Mouse (Mus musculus): Measurements from ENCODE around the gene Hist1h1c. TPM values are rescaled to one million over a fixed set of nuclear protein-coding genes. Genes with fewer than 3 reads are reported as not detected.
A peak's percentile ranks its signal among the peaks of the same experiment; 100 is the strongest.

Hist1h1c gene
- polyA plus RNA-seq (2015; fragmentation: Nextera tagmentation; extraction: Ambion mirVana): 105 and 107 TPM in 2 replicates

DNA sequence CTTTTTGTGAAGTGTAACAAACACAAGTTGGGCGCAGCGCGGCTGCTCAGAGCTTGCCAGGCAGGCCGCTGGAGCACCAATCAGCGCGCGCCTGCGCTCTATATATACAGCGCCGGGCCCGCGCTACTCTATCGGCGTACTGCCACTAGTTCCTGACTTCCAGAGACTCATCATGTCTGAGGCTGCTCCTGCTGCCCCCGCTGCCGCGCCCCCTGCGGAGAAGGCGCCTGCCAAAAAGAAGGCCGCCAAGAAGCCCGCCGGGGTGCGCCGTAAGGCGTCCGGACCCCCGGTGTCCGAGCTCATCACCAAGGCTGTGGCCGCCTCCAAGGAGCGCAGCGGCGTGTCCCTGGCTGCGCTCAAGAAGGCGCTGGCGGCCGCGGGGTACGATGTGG is at the start of gene Hist1h1c:
Gene Hist1h1c, plus strand, starts transcription at position 132 of the 392 bp plus-strand sequence.
- TF ChIP-seq CTCF (IDR thresholded peaks at IDR 0.05; ENCODE audit: low read depth): peak; percentile 46; the same call in 1 of the 2 replicates
- H3K9ac ChIP-seq (ENCODE audit: low read depth, low read length): peak within 1 kb of the TSS; percentile 90
- H3K27ac ChIP-seq (ENCODE audit: low read depth, low read length): peak within 1 kb of the TSS; percentile 97
- ATAC-seq: peak; percentile 87
- H3K9me3 ChIP-seq (ENCODE audit: control insufficient read depth): no peaks in the 10 kb centered on the region
- H3K36me3 ChIP-seq (ENCODE audit: control insufficient read depth, insufficient read depth): no peaks in the 10 kb centered on the region
- WGBS: under 1% methylated on average over 29 of the region's 38 CpGs
- peak within 1 kb of the TSS; percentile 85 for H3K4me2 ChIP-seq (replicated peaks; ENCODE audit: low read depth)
- H3K27me3 ChIP-seq (replicated peaks; ENCODE audit: control insufficient read depth, insufficient read depth, low read length): no peaks in the 10 kb centered on the region
- H3K4me1 ChIP-seq (replicated peaks; ENCODE audit: control insufficient read depth, insufficient read depth, low read length): no peaks in the 10 kb centered on the region
- peak within 1 kb of the TSS; percentile 60 for H3K4me3 ChIP-seq (ENCODE audit: low read depth, low read length)

DNA sequence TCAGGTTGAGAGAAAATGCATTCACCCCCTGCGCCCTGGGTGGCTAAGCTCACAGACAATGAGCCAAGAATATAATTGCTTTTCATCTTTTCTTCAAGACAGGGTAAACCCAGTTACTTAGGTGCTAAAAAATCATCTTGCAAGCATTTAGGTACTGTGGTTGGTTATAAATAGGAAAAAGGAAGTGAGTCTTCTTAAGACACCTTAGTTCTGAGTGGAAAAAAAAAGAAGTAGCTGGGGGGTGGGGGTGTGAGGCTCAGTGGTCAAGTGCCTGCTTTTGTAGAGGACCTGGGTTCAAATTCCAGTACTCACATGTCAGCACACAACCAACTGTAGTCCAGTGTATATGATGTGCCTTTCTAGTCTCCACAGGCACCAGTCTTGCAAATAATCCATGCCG is 49.7 kb upstream of the Hist1h1c start:
- H3K4me2 ChIP-seq (replicated peaks; ENCODE audit: low read depth): no peak overlapping the region
- no peak overlapping the region for H3K9ac ChIP-seq (ENCODE audit: low read depth, low read length)
- no peaks in the 10 kb centered on the region for H3K9me3 ChIP-seq (ENCODE audit: control insufficient read depth)
- no peak for ATAC-seq
- no peaks in the 10 kb centered on the region for H3K27me3 ChIP-seq (replicated peaks; ENCODE audit: control insufficient read depth, insufficient read depth, low read length)
- H3K27ac ChIP-seq (ENCODE audit: low read depth, low read length): no peak overlapping the region
- no peak for TF ChIP-seq CTCF (IDR thresholded peaks at IDR 0.05; ENCODE audit: low read depth)
- 94% methylated on average over 2 of the region's 2 CpGs for WGBS
- H3K36me3 ChIP-seq (ENCODE audit: control insufficient read depth, insufficient read depth): no peaks in the 10 kb centered on the region
- H3K4me3 ChIP-seq (ENCODE audit: low read depth, low read length): no peak overlapping the region
- 0 out of 2 replicates have a peak, but pooled peaks cover 3% of the 10 kb centered on the region for H3K4me1 ChIP-seq (replicated peaks; ENCODE audit: control insufficient read depth, insufficient read depth, low read length)

DNA sequence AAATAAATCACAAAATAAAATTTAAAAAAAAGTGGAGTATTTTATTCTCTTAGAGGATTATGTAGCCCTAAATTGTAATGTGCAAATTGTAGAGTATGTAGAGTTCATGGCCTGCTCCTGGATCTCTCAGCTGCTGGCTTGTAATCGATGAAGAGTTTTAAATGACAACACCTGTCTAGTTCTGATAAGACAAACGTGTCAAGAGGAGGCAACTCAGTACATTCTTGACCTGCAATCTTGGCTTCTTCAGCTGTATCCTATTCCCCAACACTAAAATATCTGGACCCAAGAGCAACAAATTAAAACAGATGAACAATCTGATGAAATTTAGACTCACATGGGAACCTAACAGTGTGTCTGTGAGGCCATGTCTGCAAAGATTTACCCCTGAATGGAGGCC is 49.1 kb upstream of the Hist1h1c start:
- H3K9me3 ChIP-seq (ENCODE audit: control insufficient read depth): no peaks in the 10 kb centered on the region
- H3K4me3 ChIP-seq (ENCODE audit: low read depth, low read length): no peak overlapping the region
- 0 out of 2 replicates have a peak, but pooled peaks cover 3% of the 10 kb centered on the region for H3K4me1 ChIP-seq (replicated peaks; ENCODE audit: control insufficient read depth, insufficient read depth, low read length)
- H3K36me3 ChIP-seq (ENCODE audit: control insufficient read depth, insufficient read depth): no peaks in the 10 kb centered on the region
- TF ChIP-seq CTCF (IDR thresholded peaks at IDR 0.05; ENCODE audit: low read depth): no peak
- H3K27me3 ChIP-seq (replicated peaks; ENCODE audit: control insufficient read depth, insufficient read depth, low read length): no peaks in the 10 kb centered on the region
- ATAC-seq: no peak
- no peak overlapping the region for H3K27ac ChIP-seq (ENCODE audit: low read depth, low read length)
- whole genome bisulfite sequencing: 54% methylated on average over 2 of the region's 2 CpGs
- no peak overlapping the region for H3K4me2 ChIP-seq (replicated peaks; ENCODE audit: low read depth)
- no peak overlapping the region for H3K9ac ChIP-seq (ENCODE audit: low read depth, low read length)

DNA sequence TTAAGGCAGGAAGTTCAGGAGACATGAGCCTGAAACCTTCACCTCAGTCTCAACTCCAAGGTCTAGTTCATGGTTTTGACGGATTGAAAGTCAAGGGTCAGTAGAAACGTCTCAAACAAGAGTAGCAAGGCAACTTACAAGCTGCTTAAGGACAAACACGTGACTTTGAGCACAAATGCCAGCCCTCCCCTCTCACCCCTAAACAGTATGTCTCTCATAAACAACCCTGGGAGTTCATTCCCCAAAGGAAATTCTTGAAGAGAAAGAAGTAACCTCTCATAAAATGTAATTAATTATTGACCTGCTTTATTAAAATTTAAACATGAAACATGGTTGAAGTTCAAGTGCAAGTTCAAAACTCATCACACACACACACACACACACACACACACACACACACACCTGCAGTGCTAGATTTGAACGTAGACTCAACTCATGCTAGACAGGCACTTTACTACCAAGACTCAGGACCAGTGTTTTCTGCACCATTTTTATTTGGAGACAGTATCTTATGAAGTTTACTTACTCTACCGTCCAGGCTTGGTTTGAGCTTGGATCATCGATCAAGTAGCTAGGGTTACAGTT is 44.7 kb upstream of the Hist1h1c start:
- Histone ChIP-seq H3K4me1 (replicated peaks; ENCODE audit: control insufficient read depth, insufficient read depth, low read length) (no peaks in the 10 kb centered on the region), H3K27me3 (replicated peaks; ENCODE audit: control insufficient read depth, insufficient read depth, low read length) (no peaks in the 10 kb centered on the region), H3K4me2 (replicated peaks; ENCODE audit: low read depth) (no peak overlapping the region), H3K27ac (ENCODE audit: low read depth, low read length) (no peak overlapping the region), H3K9ac (ENCODE audit: low read depth, low read length) (no peak overlapping the region), H3K36me3 (ENCODE audit: control insufficient read depth, insufficient read depth) (no peaks in the 10 kb centered on the region), H3K4me3 (ENCODE audit: low read depth, low read length) (no peak overlapping the region), H3K9me3 (ENCODE audit: control insufficient read depth) (no peaks in the 10 kb centered on the region)
- no peak for ATAC-seq
- 59% methylated on average over 6 of the region's 6 CpGs for WGBS
- TF ChIP-seq CTCF (IDR thresholded peaks at IDR 0.05; ENCODE audit: low read depth): no peak

DNA sequence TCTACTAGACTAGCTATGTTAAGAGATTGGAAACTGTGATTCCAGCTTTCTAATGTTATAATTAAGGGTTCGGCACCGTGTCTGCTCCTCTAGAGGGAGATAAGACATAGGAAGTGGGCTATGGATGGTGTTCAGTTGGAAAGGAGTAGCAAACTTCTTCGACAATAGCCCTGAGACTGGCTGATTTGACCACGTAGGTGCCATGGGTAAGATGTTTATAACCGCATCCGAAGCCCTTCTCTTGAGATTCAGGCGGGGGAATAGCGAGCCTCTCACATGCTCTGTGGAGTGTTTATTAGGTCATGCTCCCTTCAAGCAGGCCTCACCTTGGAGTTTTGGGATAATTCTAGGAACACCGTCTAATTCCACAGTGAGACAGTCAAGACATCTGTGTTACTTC is 43.7 kb upstream of the Hist1h1c start:
- Histone ChIP-seq H3K27ac (ENCODE audit: low read depth, low read length) (no peak overlapping the region), H3K36me3 (ENCODE audit: control insufficient read depth, insufficient read depth) (no peaks in the 10 kb centered on the region), H3K4me1 (replicated peaks; ENCODE audit: control insufficient read depth, insufficient read depth, low read length) (no peaks in the 10 kb centered on the region), H3K4me2 (replicated peaks; ENCODE audit: low read depth) (no peak overlapping the region), H3K9ac (ENCODE audit: low read depth, low read length) (no peak overlapping the region), H3K27me3 (replicated peaks; ENCODE audit: control insufficient read depth, insufficient read depth, low read length) (no peaks in the 10 kb centered on the region), H3K4me3 (ENCODE audit: low read depth, low read length) (no peak overlapping the region), H3K9me3 (ENCODE audit: control insufficient read depth) (no peaks in the 10 kb centered on the region)
- TF ChIP-seq CTCF (IDR thresholded peaks at IDR 0.05; ENCODE audit: low read depth): no peak
- no peak for ATAC-seq
- WGBS: 96% methylated on average over 9 of the region's 9 CpGs

DNA sequence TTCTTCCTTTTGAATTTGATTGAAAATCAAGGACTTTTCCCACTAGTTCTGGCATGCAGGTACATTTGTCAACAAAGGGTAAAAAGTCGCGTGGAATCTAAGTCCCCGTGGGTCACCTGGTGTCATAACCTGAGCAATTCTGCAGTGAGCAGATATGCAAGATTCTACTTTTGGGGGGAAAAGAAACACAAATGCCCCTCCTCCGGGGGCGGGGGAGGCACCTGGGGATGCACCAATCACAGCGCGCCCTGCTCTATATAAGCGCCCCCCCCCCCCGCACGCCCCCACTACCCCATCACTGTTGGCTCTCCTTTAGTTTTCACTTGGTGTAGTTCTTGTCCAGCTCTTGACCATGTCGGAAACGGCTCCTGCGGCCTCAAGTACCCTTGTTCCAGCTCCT is 43.1 kb upstream of the Hist1h1c start, which contains the start of gene Hist1h1t:
Gene Hist1h1t, plus strand, starts transcription at position 301 of the 400 bp plus-strand sequence.
- no peak within 1 kb of the TSS for H3K4me2 ChIP-seq (replicated peaks; ENCODE audit: low read depth)

More for the DNA sequence above, 43.1 kb upstream of the Hist1h1c start, which contains the start of gene Hist1h1t:
- H3K36me3 ChIP-seq (ENCODE audit: control insufficient read depth, insufficient read depth): no peaks in the 10 kb centered on the region
- H3K27me3 ChIP-seq (replicated peaks; ENCODE audit: control insufficient read depth, insufficient read depth, low read length): no peaks in the 10 kb centered on the region
- 60% methylated on average over 12 of the region's 13 CpGs for WGBS
- no peaks in the 10 kb centered on the region for H3K9me3 ChIP-seq (ENCODE audit: control insufficient read depth)
- no peaks in the 10 kb centered on the region for H3K4me1 ChIP-seq (replicated peaks; ENCODE audit: control insufficient read depth, insufficient read depth, low read length)
- no peak within 1 kb of the TSS for H3K27ac ChIP-seq (ENCODE audit: low read depth, low read length)
- no peak for ATAC-seq
- no peak within 1 kb of the TSS for H3K9ac ChIP-seq (ENCODE audit: low read depth, low read length)
- H3K4me3 ChIP-seq (ENCODE audit: low read depth, low read length): no peak within 1 kb of the TSS
- TF ChIP-seq CTCF (IDR thresholded peaks at IDR 0.05; ENCODE audit: low read depth): no peak

All from intestine, postnatal 0 days (tissue).